Mouse (Mus musculus): ENCODE data around the gene Ikzf2. TPM values are rescaled to one million over a fixed set of nuclear protein-coding genes. Genes with fewer than 3 reads are reported as not detected.

Gene Ikzf2
- polyA plus RNA-seq, 1 experiment, result 0.44 TPM

GRCm38 (mm10) chr1:69545217-69545884 lies 141.7 kb downstream of the Ikzf2 start:
- TF ChIP-seq POLR2A (IDR thresholded peaks at IDR 0.05; ENCODE audit: insufficient read length, low read depth) (no peak), TCF3 (IDR thresholded peaks at IDR 0.05; ENCODE audit: insufficient read length, low read depth) (no peak), MYOD1 (IDR thresholded peaks at IDR 0.05; ENCODE audit: control insufficient read depth in 1 of 3, insufficient read length in 2 of 3, low read depth in 2 of 3) (no peak)
- Histone ChIP-seq H3K4me3 (no peak overlapping the region), H3ac (ENCODE audit: control insufficient read depth, insufficient read length) (no peak overlapping the region), H3K27me3 (ENCODE audit: control insufficient read depth, insufficient read depth, insufficient read length) (no peaks in the 10 kb centered on the region), H3K4me2 (ENCODE audit: low read depth) (no peak overlapping the region), H3K79me2 (ENCODE audit: control insufficient read depth, insufficient read depth) (no peaks in the 10 kb centered on the region), H3K36me3 (ENCODE audit: control insufficient read depth, insufficient read depth) (no peaks in the 10 kb centered on the region)

- no peak overlapping the region for H3K4me3 ChIP-seq
- H3K27me3 ChIP-seq (ENCODE audit: control insufficient read depth, insufficient read depth, insufficient read length), result no peaks in the 10 kb centered on the region
- H3K4me2 ChIP-seq (ENCODE audit: low read depth), result no peak overlapping the region
- no peak overlapping the region for H3ac ChIP-seq (ENCODE audit: control insufficient read depth, insufficient read length)
- TF ChIP-seq REST (IDR thresholded peaks at IDR 0.05; ENCODE audit: insufficient read depth, insufficient read length) (no peak), TCF12 (IDR thresholded peaks at IDR 0.05; ENCODE audit: insufficient read depth, poor library complexity, severe bottlenecking) (no peak), E2F4 (IDR thresholded peaks at IDR 0.05; ENCODE audit: insufficient read depth) (no peak), USF1 (IDR thresholded peaks at IDR 0.05; ENCODE audit: low read depth) (no peak), POLR2AphosphoS2 (IDR thresholded peaks at IDR 0.05; ENCODE audit: insufficient read length, low read depth) (no peak), MAX (IDR thresholded peaks at IDR 0.05; ENCODE audit: low read depth) (no peak), CEBPB (IDR thresholded peaks at IDR 0.05; ENCODE audit: insufficient read depth, poor library complexity, severe bottlenecking) (no peak), TCF3 (IDR thresholded peaks at IDR 0.05; ENCODE audit: insufficient read length, low read depth) (no peak), MYOG (IDR thresholded peaks at IDR 0.05; ENCODE audit: control insufficient read depth in 1 of 3, insufficient read depth in 1 of 3, insufficient read length in 2 of 3, low read depth in 2 of 3) (no peak), MYOD1 (IDR thresholded peaks at IDR 0.05; ENCODE audit: control insufficient read depth in 1 of 3, insufficient read length in 2 of 3, low read depth in 2 of 3) (no peak)
- H3K79me2 ChIP-seq (ENCODE audit: control insufficient read depth, insufficient read depth), result no peaks in the 10 kb centered on the region
- H3K36me3 ChIP-seq (ENCODE audit: control insufficient read depth, insufficient read depth), result no peaks in the 10 kb centered on the region
Measured at GRCm38 (mm10) chr1:69543774-69544597, 143.1 kb downstream of the Ikzf2 start.

- no peaks in the 10 kb centered on the region for H3K36me3 ChIP-seq (ENCODE audit: control insufficient read depth, insufficient read depth)
Measured at GRCm38 (mm10) chr1:69542546-69542945, 144.5 kb downstream of the Ikzf2 start.

GRCm38 (mm10) chr1:69538663-69539062 lies 148.4 kb downstream of the Ikzf2 start:
- Histone ChIP-seq H3ac (ENCODE audit: control insufficient read depth, insufficient read length) (no peak overlapping the region), H3K79me2 (ENCODE audit: control insufficient read depth, insufficient read depth) (no peaks in the 10 kb centered on the region), H3K27me3 (ENCODE audit: control insufficient read depth, insufficient read depth, insufficient read length) (no peaks in the 10 kb centered on the region), H3K4me3 (no peak overlapping the region), H3K36me3 (ENCODE audit: control insufficient read depth, insufficient read depth) (no peaks in the 10 kb centered on the region), H3K4me2 (ENCODE audit: low read depth) (no peak overlapping the region)
- TF ChIP-seq POLR2AphosphoS2 (IDR thresholded peaks at IDR 0.05; ENCODE audit: insufficient read length, low read depth) (no peak), MYOD1 (IDR thresholded peaks at IDR 0.05; ENCODE audit: control insufficient read depth in 1 of 3, insufficient read length in 2 of 3, low read depth in 2 of 3) (no peak), TCF12 (IDR thresholded peaks at IDR 0.05; ENCODE audit: insufficient read depth, poor library complexity, severe bottlenecking) (no peak)

More at GRCm38 (mm10) chr1:69542546-69542945, 144.5 kb downstream of the Ikzf2 start:
- TF ChIP-seq MAX (IDR thresholded peaks at IDR 0.05; ENCODE audit: low read depth) (no peak), CEBPB (IDR thresholded peaks at IDR 0.05; ENCODE audit: insufficient read depth, poor library complexity, severe bottlenecking) (no peak), TCF12 (IDR thresholded peaks at IDR 0.05; ENCODE audit: insufficient read depth, poor library complexity, severe bottlenecking) (no peak), E2F4 (IDR thresholded peaks at IDR 0.05; ENCODE audit: insufficient read depth) (no peak), POLR2A (IDR thresholded peaks at IDR 0.05; ENCODE audit: insufficient read length, low read depth) (no peak), TCF3 (IDR thresholded peaks at IDR 0.05; ENCODE audit: insufficient read length, low read depth) (no peak), POLR2AphosphoS2 (IDR thresholded peaks at IDR 0.05; ENCODE audit: insufficient read length, low read depth) (no peak), USF1 (IDR thresholded peaks at IDR 0.05; ENCODE audit: low read depth) (no peak), MYOD1 (IDR thresholded peaks at IDR 0.05; ENCODE audit: control insufficient read depth in 1 of 3, insufficient read length in 2 of 3, low read depth in 2 of 3) (no peak), REST (IDR thresholded peaks at IDR 0.05; ENCODE audit: insufficient read depth, insufficient read length) (no peak), MYOG (IDR thresholded peaks at IDR 0.05; ENCODE audit: control insufficient read depth in 1 of 3, insufficient read depth in 1 of 3, insufficient read length in 2 of 3, low read depth in 2 of 3) (no peak), SRF (IDR thresholded peaks at IDR 0.05; ENCODE audit: control insufficient read depth, insufficient read length, low read depth) (no peak)
- Histone ChIP-seq H3K79me2 (ENCODE audit: control insufficient read depth, insufficient read depth) (no peaks in the 10 kb centered on the region), H3K4me2 (ENCODE audit: low read depth) (no peak overlapping the region), H3ac (ENCODE audit: control insufficient read depth, insufficient read length) (no peak overlapping the region), H3K27me3 (ENCODE audit: control insufficient read depth, insufficient read depth, insufficient read length) (no peaks in the 10 kb centered on the region), H3K4me3 (no peak overlapping the region)

- no peaks in the 10 kb centered on the region for H3K36me3 ChIP-seq (ENCODE audit: control insufficient read depth, insufficient read depth)
- no peak overlapping the region for H3ac ChIP-seq (ENCODE audit: control insufficient read depth, insufficient read length)
- no peak overlapping the region for H3K4me2 ChIP-seq (ENCODE audit: low read depth)
- H3K27me3 ChIP-seq (ENCODE audit: control insufficient read depth, insufficient read depth, insufficient read length), result no peaks in the 10 kb centered on the region
- H3K79me2 ChIP-seq (ENCODE audit: control insufficient read depth, insufficient read depth), result no peaks in the 10 kb centered on the region
- no peak overlapping the region for H3K4me3 ChIP-seq
- no peak for TF ChIP-seq MAX (IDR thresholded peaks at IDR 0.05; ENCODE audit: low read depth)
- TF ChIP-seq CEBPB (IDR thresholded peaks at IDR 0.05; ENCODE audit: insufficient read depth, poor library complexity, severe bottlenecking), result no peak
- TF ChIP-seq TCF3 (IDR thresholded peaks at IDR 0.05; ENCODE audit: insufficient read length, low read depth), result no peak
- no peak for TF ChIP-seq REST (IDR thresholded peaks at IDR 0.05; ENCODE audit: insufficient read depth, insufficient read length)
Measured at GRCm38 (mm10) chr1:69537619-69538018, 149.4 kb downstream of the Ikzf2 start.
